Mouse (Mus musculus) thymus, adult 2 months (tissue): ENCODE results near the gene Dda1. TPM values are rescaled to one million over a fixed set of nuclear protein-coding genes. Genes with fewer than 3 reads are reported as not detected.
A peak's percentile ranks its signal among the peaks of the same experiment; 100 is the strongest.

Source experiments
- DNase-seq: peaks from one replicate; pipeline ENCODE4 v3.0.0; 2021
- H3K27ac ChIP-seq: fragments of 200-500 bp; 2 replicates; pipeline ENCODE4 v1.5.1; 2012; ENCODE audit warnings: low read length, control low read depth; ENCODE audit not compliant: control insufficient read depth, insufficient read depth
- H3K27me3 ChIP-seq: fragments of 200-500 bp; 2 replicates; pipeline ENCODE4 v1.6.1; 2012; ENCODE audit warnings: mild to moderate bottlenecking, low read length, moderate library complexity, mixed read lengths; ENCODE audit not compliant: control insufficient read depth, insufficient read depth
- H3K36me3 ChIP-seq: fragments of 200-500 bp; 2 replicates; pipeline ENCODE4 v1.6.1; 2012; ENCODE audit warnings: mild to moderate bottlenecking, low read length, moderate library complexity; ENCODE audit not compliant: control insufficient read depth, insufficient read depth
- H3K4me1 ChIP-seq: fragments of 200-500 bp; replicated peaks from 2 replicates; pipeline ENCODE4 v1.6.1; 2012; ENCODE audit warnings: low read length; ENCODE audit not compliant: control insufficient read depth, insufficient read depth
- H3K4me3 ChIP-seq: fragments of 200-500 bp; 2 replicates; pipeline ENCODE4 v1.5.1; 2012; ENCODE audit warnings: mild to moderate bottlenecking, low read length, control low read depth, moderate library complexity; ENCODE audit not compliant: control insufficient read depth, insufficient read depth
- CTCF ChIP-seq: fragments of 200-500 bp; IDR thresholded peaks from 2 replicates; pipeline ENCODE4 v1.5.1; 2012; ENCODE audit warnings: mild to moderate bottlenecking, control low read depth, low read length, moderate library complexity, borderline replicate concordance; ENCODE audit not compliant: control insufficient read depth, poor library complexity, insufficient read depth; ENCODE audit errors: extremely low read depth
- POLR2A ChIP-seq: fragments of 200-500 bp; IDR thresholded peaks from 2 replicates; pipeline ENCODE4 v1.6.1; 2012; ENCODE audit warnings: mild to moderate bottlenecking, low read length, control low read depth, moderate library complexity; ENCODE audit not compliant: control insufficient read depth, poor library complexity, insufficient read depth; ENCODE audit errors: extremely low read depth
- WGBS: fragments of 180-500 bp; shearing (Covaris S2); methylation state at CpG from one replicate; pipeline ENCODE4 v1.1.7; 2018; 5-methylcytosine and 5-hydroxymethylcytosine counted together
- polyA plus RNA-seq: library from polyadenylated mRNA; depleted of rRNA; stranded (reverse); fragments of >200 nt; gene quantifications from 2 replicates; pipeline ENCODE4 v1.2.3, GENCODE M21; 2012

Gene Dda1
- polyA plus RNA-seq, 1 experiment, result 216 TPM

GRCm38 (mm10) chr8:71465733-71466132, 3.3 kb upstream of the Dda1 start:
- TF ChIP-seq CTCF, result no peak
- no peak for TF ChIP-seq POLR2A
- H3K27me3 ChIP-seq, result no peaks in the 10 kb centered on the region
- 89% methylated on average over 8 of the region's 8 CpGs for WGBS
- no peak for DNase-seq
- H3K36me3 ChIP-seq, result peaks cover 7% of the 10 kb centered on the region
- no peak overlapping the region for H3K4me3 ChIP-seq
- H3K4me1 ChIP-seq, result peaks cover 42% of the 10 kb centered on the region
- H3K27ac ChIP-seq, result no peak overlapping the region

- Histone ChIP-seq H3K27me3 (no peaks in the 10 kb centered on the region), H3K36me3 (peaks cover 3% of the 10 kb centered on the region; the same call in 1 of the 2 replicates), H3K27ac (no peak overlapping the region), H3K4me3 (no peak overlapping the region), H3K4me1 (peaks cover 40% of the 10 kb centered on the region)
- TF ChIP-seq POLR2A, result no peak
- WGBS, result 97% methylated on average over 5 of the region's 5 CpGs
- DNase-seq, result no peak
Measured at GRCm38 (mm10) chr8:71466198-71466597, 2.8 kb upstream of the Dda1 start.

- TF ChIP-seq POLR2A, result no peak
- H3K4me3 ChIP-seq, result no peak overlapping the region
- no peaks in the 10 kb centered on the region for H3K27me3 ChIP-seq
- no peak overlapping the region for H3K27ac ChIP-seq
- 98% methylated on average over 2 of the region's 2 CpGs for whole genome bisulfite sequencing
- H3K36me3 ChIP-seq, result peaks cover 4% of the 10 kb centered on the region
- no peak for DNase-seq
- H3K4me1 ChIP-seq, result peaks cover 30% of the 10 kb centered on the region
Measured at GRCm38 (mm10) chr8:71467201-71467600, 1.8 kb upstream of the Dda1 start.

DNA sequence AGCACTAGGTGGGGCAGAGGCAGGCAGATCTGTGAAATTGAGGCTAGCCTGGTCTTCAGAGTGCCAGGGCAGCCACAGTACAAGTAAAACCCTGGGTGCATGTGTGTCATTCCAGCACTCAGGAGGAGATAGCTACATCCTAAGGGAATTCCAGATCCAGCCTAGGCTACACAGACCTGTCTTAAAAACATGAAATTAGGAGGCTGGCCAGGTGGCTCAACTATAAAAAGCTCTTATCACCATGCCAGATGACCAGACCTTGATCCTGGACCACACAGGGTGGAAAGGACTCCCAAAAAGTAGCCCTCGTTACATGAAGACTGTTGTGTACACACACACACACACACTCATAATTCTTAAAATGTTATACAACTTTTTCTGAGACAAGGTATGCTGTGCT, 998 bp upstream of the Dda1 start:
- peaks cover 26% of the 10 kb centered on the region for H3K4me1 ChIP-seq
- WGBS, result 98% methylated on average over 1 of the region's 1 CpGs

DNA sequence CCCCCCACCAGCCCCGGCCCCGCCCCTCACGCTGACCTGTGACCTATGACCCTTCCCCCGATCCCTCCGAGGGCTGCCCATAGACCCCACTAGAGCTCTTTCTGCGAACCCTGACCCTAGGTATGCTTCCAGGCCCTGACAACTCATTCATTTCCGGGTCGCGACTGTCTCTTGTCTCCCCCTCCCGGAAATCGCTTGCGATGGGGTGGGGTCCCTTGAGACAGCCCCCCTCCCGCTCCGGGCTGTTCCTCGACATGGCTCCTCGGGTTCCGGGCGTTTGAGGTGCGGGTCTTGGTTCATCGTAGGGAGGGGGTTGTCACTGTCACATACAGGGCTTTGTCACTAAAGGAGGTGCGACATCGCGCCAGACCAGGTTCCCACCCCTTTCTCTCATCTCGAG, 412 bp downstream of the Dda1 start:
- H3K4me3 ChIP-seq, result peak overlapping the region; percentile 61
- TF ChIP-seq POLR2A (no peak), CTCF (no peak)
- peak; percentile 66 for DNase-seq
- under 1% methylated on average over 24 of the region's 24 CpGs for WGBS
- H3K36me3 ChIP-seq, result peaks cover 19% of the 10 kb centered on the region
- peaks cover 18% of the 10 kb centered on the region for H3K4me1 ChIP-seq
- H3K27me3 ChIP-seq, result no peaks in the 10 kb centered on the region
- H3K27ac ChIP-seq, result no peak overlapping the region

More for the DNA sequence above, 998 bp upstream of the Dda1 start:
- H3K4me3 ChIP-seq, result no peak overlapping the region
- no peak for TF ChIP-seq POLR2A
- H3K36me3 ChIP-seq, result peaks cover 11% of the 10 kb centered on the region
- no peak for DNase-seq
- H3K27ac ChIP-seq, result no peak overlapping the region
- no peaks in the 10 kb centered on the region for H3K27me3 ChIP-seq

DNA sequence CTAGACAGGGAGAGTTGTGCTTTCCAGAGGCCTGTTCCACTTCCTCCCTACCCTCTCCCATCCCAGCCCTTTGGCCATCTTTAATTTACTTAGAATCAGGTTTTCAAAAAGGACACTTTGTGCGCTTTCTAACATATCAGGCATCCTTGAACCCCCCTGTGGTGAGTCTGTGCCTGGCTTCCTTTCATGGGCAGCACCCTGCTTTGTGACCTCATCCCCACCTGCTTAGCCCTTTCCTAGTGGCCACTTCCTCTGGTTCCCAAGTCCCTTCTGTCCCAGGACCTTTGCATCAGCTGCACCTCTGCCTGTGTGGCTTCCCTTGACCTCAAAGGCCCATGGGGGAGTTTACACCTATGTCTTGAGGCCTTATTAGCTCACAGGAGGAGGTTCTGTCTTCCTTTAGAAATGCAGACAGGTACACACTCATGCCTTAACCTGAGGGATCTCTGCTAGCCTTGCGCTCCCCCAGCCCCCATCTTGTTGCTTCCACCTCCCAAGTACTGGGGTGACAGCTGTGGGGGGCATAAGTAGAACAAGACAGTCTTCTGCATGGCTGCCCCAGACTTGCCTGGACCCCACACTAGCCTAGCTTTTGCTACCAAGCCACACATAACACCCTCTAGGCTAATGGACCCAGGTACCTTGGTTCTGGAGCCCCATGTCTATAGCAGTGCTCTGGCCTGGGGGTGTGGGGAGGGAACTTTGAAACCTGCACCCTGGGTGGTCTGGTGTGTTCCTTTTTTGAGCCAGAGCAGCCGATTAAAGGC, 1.3 kb downstream of the Dda1 start:
- Histone ChIP-seq H3K27ac (no peak overlapping the region), H3K4me3 (no peak overlapping the region), H3K27me3 (no peaks in the 10 kb centered on the region), H3K36me3 (peaks cover 19% of the 10 kb centered on the region), H3K4me1 (peaks cover 17% of the 10 kb centered on the region)
- 92% methylated on average over 3 of the region's 3 CpGs for WGBS
- TF ChIP-seq CTCF (no peak), POLR2A (no peak)
- no peak for DNase-seq

GRCm38 (mm10) chr8:71470913-71471255, 1.9 kb downstream of the Dda1 start:
- H3K27ac ChIP-seq, result no peak overlapping the region
- 95% methylated on average over 5 of the region's 5 CpGs for WGBS
- peaks cover 20% of the 10 kb centered on the region for H3K4me1 ChIP-seq
- no peaks in the 10 kb centered on the region for H3K27me3 ChIP-seq
- TF ChIP-seq POLR2A (no peak), CTCF (no peak)
- peaks cover 19% of the 10 kb centered on the region for H3K36me3 ChIP-seq
- no peak for DNase-seq
- H3K4me3 ChIP-seq, result no peak overlapping the region
